Mouse (Mus musculus): ENCODE measurements around the gene Dusp1.

Dusp1 gene

DNA sequence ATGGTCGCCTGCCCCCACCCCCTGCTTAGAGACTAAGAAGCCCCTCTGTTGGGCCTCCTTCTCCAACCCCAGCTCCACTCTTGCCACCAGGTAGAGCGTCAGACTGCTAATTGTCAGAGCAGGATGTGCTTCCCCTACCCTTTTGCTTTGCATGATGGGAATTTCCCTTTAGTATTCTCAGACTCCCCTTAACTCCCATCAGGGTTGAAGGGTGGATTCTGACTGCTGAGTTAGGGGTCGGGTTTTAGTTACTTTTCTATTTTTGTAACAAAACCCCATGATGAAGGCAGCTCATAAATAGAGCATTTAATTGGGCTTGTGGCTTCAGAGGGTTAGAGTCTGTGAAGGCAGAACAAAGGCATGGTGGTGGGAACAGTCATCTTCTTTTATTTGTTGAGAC is 8.9 kb downstream of the Dusp1 start:
- no peak for DNase-seq

DNA sequence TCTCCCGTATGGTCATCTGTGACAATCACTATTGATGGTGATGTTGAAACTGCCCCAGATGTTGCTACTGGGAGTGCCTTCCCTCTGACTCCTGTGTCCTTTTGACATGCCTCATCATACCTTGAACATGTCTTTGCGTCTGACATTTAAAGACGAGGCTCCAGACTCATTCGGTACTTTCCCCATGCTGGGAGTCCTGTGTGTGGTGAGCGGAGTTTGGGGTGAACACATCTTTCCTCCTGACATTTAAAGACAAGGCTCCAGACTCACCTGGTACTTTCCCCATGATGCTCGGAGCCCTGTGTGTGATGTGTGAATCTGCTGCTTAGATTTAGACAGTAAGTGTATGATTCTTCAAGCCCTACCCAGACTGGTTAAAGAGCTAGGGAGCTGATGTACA is 10.8 kb downstream of the Dusp1 start:
- DNase-seq = no peak

DNA sequence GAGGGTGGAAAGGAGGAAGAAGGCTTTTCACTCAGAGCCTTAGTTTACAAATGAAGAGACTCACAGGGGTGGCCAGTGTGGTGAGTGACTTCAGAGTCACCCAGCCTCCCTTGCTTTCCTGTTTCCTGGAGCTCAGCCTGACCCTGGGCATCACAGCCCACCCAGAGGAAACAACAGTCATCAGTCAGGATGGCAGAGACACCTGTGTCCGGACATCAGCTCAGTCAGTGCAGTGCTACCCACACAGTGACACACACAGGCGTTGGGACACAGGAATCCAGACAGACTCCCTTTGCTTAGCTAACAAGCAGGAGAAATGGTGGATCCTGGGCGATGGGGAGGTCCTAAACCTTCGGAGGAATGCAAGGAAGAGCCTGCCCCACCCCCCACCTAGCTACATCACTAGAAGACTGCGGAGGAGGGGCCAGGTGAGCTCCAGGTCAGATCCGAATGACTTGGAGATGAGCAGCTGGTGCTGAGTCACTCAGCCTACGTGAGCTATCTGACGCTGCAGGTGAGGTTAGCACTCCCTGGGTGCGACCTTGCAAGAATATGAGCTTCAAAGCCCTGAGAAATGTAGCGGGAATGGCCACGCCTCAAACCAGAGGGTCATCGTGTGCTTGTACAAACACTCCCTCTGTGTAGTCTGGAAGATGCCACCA is 12.6 kb downstream of the Dusp1 start:
- DNase-seq = no peak

DNA sequence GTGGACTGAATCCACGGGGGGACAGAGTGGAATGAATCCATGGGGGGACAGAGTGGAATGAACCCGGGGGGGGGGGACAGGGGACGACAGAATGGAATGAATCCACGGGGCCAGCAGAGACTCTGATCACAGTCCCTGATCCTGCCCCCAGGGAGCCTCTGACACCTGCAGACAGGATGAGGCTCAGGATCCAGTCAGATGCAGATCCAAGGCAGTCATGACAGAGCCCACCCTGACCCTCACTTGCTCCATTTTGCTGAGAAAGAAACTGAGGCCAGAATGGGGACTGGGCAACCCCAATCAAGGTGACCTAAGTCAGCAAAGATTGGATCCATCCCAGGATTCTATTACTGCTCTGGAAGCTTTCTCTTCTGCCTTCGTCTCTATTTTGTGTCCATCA is 13.4 kb downstream of the Dusp1 start:
- DNase-seq = no peak

DNA sequence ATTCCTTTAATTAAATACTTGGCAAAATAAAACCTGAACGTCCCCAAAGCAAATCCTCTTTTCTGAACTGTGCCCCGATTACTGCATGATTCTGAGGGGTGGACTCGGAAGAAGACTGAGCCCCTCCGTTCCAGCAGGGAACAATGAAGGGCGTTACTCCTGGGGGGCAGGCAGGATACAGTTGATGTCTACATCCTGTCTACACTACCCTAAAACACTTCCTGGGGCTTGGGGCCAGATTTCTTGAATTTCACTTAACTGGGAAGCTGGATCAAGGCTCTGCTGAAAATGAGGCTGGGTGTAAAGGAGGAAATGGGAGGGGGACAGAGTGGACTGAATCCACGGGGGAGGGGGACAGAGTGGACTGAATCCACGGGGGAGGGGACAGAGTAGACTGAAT is 14.2 kb downstream of the Dusp1 start:
- DNase-seq = no peak

DNA sequence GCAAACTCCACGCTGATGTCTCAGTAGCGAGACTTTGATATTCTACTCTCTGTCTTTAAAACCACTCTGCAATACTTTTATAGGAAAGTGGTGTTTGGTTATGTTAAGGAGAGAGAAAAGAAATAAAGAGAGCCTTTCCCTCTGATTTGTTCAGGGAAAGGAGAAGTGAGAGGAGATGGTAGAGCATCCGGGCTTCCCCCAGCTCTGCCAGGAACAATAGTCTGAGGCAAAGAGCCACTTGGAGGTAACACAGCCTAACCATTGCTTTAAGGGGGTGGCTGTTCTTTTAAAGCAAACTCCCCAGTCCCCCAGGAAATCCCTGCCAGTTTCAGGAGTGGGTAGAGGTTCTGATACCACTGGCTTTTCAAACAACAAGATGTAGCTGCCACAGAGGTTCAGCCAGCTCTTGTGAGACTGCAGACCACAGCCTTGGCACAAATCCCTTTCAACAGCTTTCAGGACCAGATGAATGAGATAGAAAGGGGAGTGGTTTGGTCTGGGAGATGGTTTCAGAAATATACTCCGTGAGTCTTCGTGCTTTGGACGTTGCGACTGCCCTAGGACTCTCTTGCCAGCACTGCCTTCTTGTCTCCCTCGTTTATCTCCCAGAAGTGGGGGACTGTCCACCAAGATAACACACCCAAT is 17.5 kb downstream of the Dusp1 start:
- no peak for DNase-seq

DNA sequence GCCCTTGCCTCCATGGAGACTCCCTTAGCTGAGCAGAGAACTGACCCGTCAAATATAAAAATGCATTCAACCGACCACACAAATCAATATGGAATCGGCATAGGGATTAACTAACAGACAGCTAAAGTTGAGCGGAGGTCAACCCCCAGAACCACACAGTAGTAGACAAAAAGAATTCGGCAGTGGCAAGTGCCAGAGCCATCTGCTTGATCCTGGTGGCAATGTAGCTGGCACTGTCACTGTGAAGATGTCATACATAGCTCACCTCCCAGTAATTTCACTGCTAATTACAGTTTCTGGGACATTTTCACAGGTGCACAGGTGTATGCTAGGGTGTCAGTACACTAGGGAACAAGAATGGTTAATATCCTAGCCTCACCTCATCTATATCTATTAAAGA is 21.8 kb downstream of the Dusp1 start:
- DNase-seq = no peak

DNA sequence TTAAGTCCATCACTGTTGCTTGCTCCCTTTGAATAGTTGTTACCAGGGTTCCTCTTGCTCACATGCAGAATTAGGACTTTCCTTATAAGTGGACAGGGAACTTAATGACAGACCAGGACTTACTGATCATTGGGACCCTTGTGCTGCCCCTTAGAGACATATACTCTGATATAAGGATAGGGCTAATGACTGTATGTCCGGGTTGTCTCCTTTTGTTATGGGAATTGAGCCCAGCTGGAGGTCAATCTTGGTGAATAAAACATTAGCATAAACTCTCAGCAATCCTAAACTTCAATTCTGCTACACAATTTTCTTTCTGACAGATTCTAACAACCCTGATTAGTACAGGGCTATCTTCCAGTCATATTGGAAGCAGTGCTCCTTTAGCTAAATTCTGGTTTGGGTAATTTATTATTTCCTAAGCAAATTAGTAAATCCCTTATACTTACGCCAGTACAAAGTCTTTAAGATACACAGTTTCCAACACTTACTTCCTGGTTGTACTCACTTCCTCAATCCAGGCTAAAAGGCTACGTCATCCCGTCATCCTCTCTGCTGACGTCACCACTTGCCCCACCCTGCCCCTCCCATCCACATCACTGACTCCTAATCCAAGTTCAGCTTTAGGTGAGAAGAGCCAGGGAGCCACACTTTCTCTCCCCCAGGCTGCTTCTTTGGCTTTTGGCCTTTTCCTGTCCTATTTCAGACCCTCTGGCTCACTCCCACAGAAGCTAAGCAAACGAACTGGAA is 24.0 kb downstream of the Dusp1 start:
- DNase-seq = no peak

DNA sequence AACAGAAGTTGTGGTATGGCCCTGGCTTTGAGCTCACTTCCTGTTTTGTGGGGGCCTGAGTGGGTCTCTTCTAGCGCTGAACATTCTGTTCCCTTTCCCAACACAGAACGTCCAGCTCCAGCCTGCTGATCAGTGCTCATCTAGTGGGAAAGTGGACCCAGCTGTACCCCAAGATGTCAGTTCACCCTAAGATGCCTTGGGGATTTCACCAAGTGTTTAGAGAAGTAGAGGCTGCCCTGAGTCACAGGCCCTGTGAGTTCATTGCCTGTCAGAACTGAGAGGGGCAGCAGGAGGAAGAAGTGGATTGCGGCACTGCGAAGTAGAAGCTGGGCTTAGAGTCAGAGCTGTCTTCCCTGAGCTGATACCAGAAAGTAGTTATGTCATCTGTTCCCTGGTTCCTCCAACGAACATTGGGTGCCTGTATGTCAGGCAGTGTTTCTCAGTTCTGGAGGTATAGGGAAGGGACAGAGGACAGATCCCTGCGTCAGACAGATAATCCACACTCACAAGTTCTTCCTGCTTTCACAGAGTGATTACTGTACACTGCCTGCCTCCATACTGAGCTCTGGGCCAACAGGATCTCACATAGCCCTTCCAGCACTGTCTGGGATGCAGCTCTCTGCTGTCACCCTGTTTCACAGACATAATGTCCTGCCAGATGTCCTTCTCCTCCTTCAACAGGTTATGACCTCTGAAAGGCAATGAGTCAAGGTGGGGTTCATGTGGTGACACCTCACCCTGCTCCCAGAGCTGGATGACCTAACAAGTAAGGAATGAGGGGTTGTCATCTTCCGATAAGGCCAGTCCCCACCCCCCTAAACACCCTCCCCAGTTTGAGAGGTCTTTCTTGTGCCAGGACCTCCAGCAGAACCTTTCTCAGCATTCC is 26.4 kb downstream of the Dusp1 start:
- DNase-seq = no peak

DNA sequence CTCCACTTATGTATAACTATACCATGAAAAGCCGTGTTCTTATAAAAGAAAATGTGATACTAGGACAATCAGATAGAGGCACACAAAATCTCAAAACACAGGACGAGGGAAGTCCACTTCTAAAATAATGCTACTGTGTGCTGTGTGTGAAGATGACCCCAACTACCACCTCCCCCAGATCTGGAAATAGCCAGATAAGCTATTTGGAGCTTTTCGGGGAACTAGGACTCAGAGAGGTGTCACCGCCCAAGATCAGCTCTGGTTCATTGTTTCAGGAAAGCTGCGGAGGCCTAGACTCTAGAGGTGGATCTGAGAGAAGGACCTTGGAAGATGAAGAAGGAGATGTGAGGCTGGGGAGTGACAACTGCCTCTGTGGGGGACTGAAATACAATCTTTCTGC is 27.2 kb downstream of the Dusp1 start:
- DNase-seq = no peak

DNA sequence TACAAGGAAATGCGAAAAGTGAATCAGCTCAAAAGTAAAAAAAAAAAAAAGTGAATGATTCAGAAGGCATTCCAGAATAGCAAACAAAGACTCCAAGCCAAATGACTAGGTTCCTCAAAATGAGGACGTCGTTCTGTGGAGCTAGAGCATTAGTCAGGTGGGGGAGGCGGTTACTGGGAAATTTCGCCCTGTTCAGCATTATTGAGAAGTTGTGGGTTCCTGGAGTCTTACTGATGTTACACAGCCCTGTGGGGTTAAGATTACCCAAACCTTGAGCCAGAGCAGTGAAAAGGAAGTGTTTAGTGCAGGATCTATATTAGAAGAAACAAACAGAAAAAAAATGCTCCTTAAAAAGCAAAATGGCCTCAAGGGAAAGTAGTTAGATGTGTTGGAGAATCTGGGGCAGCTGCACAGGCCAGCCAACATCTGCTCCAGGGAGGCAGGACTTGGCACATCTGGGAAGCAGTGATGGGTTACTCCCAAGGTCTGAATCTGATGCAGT is 28.0 kb downstream of the Dusp1 start:
- DNase-seq = no peak

DNA sequence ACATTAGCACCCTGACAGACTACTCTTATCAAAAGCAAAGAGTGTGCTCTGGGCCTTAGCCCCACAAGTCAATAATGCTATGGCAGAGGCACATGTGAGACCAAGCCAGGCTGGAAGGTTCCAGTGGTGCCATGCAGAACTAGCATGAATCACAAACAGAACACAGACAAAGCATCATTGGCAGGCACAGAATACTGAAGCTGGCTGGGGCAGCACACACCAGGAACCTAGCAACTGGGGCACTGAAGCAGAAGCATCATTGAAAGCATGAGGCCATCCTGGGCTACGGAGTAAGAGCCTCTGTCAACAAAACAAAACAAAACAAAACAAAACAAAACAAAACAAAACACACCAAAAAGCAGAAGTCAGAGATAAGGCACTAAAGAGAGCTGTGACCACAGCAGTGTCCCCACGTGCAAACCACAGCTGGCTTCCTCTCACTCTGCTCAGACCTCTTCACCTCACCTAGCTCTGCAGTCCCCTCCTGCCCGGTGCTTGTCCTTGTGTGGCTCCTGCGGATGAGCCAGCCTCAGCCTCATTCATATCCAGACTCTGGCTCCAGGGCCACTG is 29.4 kb downstream of the Dusp1 start:
- no peak for DNase-seq

DNA sequence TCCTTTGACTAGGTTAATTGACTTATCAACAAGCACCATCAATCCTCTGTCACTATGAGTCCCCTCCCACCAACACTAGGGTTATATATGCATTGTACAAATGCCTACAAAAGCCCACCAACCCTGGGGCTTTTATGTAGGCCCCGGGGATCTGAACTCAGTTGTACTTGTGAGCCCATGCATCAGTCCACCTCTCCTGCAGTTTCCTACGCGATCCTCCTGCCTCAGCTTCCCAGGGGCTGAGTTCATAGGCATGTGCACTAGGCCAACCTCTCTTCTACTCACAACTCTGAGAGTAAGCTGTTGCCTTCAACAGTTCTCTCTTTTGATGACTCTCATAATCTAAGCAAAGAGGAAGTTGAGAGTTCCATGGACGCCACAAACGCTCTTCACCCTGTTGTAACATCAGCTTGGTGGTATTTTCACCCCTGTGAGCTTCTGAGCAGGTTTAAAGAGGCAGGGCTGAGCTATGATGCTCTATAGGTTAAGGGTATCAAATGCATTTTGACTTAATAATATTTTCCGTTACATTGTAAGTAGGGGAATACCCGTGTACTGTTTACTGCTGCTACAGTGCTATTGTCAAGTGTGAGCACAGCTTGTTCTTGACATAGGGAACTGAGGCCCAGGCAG is 30.4 kb downstream of the Dusp1 start:
- DNase-seq = no peak

DNA sequence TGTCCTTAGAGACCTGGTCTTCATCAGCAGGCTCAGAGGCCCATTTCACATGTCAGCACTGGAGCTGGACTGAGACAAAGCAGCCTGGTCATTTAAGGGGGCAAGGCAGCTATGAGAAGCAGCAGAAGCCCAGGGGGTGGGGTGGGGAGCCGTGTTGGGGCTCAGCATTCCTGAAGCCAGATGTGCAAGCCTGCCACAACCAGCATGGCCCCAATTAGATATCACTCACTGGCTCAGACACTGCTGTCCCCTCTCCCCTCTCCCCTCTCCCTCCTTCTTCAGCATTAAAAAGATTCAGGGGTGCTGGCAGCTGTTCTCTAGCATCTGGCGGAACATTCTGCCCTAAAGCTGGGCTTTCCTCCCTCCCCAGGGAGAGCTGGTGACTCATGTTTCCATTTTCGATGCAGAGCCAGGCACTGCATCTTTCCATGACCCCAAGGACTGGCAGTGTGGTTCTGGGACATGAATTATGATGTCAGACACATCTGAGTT is 31.3 kb downstream of the Dusp1 start:
- no peak for DNase-seq

DNA sequence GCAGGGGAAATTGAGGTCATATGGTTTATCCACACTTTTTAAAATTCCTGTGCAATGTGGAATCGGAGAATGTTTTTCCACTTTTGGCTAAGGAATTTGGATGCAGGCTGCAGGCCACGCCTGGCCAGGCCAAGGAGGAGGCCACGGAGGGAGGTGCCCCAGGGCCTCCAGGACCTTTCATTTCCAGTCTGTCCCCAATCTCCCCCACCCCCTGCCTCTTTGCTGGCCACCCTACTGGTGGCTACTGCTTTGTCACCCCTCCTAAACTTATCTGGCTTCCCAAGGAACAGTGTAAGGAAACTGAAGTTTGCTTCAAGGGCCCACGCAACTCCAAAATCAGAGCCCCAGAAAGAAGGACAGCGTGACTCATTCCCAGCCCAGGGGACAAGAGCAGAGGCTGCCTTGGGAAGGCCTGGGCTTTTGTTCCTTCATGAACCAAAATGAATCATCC is 32.1 kb downstream of the Dusp1 start:
- no peak for DNase-seq

DNA sequence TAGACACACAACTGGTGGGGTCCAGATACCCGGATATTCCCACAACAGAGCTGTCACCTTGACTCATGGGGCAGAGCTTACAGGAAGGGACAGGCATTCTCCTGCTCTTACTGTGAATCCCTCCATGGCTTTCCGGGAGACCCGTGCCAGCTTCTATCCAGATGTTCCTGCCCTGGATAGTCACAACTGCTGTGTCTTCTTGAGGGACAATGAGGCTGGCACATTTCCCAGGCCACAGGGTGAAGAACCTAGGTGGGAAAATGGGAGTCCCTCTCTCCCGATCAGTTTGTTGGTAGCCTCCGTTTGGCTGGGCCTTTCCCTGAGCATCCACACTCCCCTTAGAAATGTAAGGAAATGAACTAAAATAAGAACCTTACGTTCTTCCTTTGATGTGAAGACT is 33.2 kb downstream of the Dusp1 start:
- DNase-seq = no peak

DNA sequence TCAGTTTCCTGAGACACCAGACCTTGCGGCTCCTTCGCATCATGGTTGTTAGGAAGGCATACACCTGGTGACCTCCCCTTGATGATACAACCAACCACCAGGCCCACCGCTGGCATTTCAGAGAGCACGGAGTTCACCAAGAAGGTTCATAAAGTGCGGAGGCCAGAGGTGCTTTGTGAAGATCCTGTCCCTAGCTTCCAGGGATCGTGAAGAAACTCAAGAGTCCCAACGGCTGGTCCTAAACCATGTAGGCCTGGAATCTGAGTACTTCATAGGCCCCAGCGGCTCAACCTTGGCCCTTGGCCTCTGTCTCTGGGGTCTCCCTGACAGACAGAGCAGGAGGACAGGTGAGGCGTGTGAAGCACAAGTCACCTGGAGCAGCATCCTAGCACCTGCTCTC is 34.6 kb downstream of the Dusp1 start:
- no peak for DNase-seq

DNA sequence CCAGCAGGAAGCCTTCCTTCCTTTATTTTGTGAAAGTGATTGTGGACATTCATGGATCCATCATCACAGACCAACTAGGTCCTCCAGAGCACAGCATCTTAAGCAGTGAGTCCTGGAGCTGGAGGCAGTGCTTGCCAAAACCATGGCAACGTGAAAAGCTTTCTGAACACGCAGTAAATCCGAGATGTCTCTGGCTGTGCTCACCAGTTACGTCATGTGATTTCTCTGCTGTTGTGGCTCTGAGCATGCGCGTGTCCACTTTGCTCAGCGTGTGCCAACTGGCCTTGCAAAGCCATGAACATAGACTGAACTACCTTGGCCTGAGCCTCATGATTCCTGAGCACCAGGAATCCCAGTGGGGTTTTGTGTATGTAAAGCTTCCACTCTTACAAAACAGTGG is 36.6 kb downstream of the Dusp1 start:
- no peak for DNase-seq

DNA sequence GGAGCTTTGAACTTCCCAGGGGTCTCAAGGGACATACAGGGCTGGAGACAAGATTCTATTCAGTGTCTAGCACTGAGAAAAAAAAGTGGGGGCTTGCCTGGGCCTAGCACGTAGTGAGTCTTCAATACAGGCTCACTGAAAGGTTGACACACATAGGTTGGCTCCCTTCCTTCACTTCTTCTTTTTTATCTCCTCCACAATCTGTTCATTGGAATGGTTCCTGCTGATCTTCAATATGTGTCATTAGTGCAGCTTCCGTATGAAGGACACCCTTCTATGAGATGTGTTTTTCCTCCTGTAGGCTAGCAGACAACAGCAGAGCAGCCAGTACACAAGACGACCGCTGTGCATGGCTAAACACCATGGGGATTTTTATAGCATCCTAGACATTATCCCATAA is 37.1 kb downstream of the Dusp1 start:
- DNase-seq = no peak

DNA sequence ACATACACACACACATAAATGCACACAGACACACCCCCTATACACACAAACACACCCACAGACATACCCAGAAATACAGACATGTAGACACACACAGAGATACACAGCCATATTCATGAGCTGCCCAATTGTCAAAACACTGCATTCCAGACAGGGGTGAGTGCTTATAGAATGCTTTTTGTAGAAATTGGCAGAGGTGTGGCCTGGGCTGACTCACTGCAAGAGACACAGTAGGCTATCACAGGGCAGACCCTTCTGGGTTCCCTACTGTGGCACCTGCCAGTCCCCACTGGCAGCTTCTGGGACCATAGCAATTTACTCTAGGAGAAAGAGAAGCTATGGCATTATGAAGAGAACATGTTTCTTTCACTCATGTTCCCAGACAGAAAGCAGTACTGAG is 37.6 kb downstream of the Dusp1 start:
- no peak for DNase-seq

DNA sequence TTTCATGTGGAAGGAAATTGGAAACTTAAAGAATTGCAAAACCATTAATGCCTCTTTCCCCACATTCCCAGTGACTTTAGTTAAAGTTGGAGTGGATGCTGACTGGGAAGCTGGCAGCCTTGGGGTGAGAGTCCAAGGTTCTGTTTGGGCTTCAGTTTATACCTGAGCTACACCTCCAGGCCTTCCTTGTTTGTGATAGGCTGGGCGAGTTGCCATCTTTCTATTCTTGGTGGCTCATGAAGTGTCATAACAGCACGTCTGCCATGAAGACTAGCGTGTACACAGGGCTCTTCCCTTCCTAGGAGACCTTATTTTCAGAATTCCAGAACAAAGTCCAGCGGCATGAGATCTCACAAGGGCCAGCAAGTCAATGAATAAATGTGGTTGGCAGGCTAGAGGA is 39.2 kb downstream of the Dusp1 start:
- DNase-seq = no peak

DNA sequence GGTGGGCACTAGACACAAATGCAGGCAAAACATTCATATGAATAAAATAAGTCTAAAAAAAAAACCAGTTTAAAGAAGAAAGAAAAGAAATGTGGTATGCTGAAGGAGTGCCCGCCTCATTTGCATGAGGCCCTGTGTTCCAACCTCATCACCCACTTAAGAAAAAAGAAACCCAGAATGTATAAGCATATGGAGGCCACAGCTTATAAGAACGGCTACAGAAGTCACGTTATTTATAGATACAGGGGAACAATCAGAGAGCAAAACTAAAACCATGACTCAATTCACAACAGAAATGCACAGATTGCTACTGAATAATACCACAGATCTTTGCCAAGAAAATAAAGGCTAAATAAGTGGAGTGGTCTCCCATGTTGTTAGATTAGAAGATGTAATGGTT is 43.6 kb downstream of the Dusp1 start:
- DNase-seq = no peak

Data from right cerebral cortex, postnatal 4 days (tissue).